Mouse (Mus musculus) kidney, postnatal 10 days (tissue): ENCODE measurements around the gene Eepd1.
A peak's percentile ranks its signal among the peaks of the same experiment; 100 is the strongest.

Experiments used
- DNase-seq: peaks from one replicate; pipeline ENCODE4 v3.0.0; 2021; ENCODE audit warnings: mixed read lengths

The Eepd1 gene

DNA sequence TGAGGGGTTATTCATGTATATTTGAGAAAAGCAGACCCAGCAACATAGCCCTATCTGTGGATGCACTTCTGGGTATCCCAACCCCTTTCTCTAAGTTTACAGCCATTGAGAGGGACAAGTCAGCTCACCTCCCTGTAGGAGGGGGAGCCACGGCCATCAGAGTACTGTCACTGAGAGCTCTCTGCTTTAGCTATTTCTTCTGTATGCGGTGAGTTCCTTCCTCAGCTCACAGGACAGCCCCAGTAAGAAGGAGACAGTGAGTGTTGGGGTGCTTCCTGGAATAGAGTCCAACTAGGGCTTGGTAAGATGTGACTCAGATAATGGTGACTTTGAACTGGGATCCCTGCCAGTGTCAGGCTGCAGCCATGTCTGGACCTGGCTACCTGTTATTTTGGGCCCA lies 102.3 kb downstream of the Eepd1 start:
- DNase-seq: no peak

DNA sequence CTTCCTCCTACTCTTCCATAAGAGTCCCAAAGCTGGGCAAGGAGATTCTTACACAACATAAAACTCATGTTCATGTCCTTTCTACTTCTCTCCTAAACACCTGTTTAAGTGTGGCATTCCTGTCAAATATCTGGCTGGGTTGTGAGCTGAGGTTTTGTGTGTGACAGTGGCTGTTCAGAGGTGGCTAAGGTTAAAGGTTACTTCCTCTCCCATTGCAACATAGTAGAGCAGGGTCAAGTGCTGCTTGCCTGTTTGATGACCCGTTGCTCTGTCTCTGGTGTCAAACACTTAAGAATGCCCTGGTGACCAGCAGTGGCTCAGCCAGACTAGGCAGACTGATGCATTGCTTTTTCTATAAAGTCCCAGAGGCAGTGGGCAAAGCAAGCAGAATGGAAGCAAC lies 104.3 kb downstream of the Eepd1 start:
- DNase-seq: no peak

DNA sequence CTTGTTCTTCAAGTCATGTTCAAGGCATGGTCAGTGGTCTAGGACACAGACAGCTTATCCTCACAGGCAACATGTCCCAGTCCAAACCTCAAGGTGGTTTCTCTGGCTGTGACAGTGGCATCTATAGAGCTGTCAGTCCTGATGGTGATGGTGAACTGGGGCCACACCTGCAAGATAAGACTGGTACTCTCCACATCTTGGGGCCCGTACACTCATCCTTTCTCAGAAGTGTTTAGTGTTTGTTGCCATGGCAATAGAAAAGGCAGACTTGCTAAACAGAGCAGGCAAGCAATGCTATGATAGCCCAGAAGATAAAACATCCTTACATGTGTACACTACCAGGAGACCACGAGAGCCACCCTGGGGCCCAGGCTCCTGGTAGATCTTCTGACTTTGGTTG lies 107.2 kb downstream of the Eepd1 start:
- DNase-seq: no peak

DNA sequence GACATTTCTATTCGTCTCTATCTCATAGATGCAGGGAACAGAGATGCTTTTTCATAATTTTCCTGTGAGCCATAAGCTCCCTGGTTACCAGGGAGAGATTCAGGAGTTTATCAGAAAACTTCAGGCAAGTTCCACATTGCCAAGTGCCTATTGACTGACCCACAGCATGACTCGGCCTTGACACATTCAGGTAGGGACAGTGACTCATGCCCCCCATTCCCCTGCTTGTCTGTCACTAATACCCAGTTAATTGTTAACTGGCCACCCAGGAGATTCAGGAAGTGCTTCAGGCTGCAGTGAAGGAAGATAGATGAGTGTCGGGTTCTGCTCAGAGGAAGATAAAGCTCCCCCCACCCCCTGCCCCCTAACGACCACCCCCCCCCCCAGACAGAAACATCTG lies 109.4 kb downstream of the Eepd1 start:
- no peak for DNase-seq

DNA sequence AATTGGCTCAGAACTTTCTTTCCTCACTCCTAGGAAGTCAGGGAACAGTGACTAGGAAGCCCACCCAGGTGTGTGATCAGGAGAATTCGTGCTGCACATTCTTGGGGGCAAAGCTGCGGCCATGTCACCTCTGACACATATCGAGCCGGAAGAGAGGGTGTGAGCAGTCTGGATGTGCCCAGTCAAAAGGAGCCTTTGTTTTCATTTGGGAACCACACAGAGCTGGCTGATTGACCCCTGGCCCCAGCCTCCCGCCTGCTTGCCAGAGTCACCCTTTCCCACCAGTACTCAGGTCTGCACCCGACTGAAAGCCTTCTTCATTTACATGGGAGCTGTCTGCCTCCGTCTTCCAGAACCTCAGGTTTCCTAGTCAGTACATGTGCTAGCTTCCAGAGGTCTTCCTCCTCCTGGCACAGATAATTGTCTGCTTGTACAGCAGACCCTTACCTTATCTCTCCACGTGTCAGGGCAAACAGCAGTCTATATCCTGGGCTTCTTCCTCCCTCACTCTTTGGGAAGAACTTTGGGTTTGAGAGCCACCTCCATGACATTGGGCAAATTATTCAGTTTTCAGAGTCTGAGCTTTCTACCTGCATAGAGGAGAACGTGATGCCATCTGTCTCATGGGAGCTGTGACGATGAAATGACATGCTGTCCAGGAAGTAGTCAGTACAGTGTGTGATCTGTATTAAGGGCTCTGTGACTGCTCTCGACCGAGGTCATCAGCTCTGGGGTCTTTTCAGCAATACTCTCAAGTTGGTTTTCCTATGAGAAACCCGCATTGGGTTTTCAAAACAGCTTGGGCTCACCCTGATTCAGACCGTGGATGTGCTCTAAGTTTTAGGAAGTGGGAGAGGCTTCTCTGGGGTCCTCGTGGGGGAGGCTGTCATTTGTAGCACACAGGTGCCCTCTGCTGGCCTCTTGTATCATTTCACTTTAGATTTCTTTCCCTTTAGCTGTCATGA lies 110.3 kb downstream of the Eepd1 start:
- DNase-seq: peak; percentile 63

DNA sequence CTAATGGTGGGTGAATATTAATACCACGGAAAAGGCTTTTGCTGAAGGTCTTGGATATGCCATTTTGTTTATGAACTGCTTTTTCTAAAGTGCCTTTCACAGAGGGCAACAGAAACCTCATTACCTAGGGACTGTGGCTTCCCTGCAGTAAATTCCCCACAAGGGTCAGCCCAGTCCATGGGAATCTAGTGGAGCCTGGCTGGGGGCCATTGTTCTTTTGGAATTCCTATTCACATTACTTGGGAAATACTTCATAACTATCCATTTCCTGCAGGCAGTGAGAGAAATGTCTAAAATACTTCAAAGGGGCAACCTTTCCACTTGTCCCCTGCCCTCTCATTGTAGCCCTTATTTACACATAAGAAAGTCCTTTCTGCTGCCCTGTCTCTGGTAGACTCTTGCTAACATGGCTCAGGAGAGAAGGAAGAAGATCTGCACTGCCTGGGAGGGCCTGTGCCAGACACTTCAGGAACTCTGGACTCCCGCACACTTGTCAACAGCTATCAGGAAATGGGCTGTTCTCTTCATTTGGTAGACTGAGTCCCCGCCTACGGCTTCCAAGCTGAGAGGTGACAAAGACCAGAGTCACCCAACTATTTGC lies 111.1 kb downstream of the Eepd1 start:
- peak; percentile 76 for DNase-seq

DNA sequence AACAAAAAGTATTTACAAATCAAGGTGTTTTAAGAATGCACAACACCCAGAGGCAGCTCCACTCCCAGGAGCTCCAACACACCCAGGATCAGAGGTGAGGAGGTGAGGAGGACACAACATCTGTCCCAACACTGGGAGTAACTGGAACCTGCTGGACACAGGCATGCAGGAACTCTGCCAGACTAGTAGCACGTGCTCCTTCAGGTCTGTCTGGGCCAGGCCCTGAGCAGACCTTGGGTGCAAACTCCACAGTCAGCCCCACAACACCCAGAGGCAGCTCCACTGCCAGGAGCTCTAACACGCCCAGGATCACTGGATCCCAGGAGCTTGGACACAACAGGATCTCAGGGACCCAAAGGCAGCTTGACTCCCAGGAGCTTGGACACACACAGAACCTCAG lies 143.4 kb downstream of the Eepd1 start:
- no peak for DNase-seq

DNA sequence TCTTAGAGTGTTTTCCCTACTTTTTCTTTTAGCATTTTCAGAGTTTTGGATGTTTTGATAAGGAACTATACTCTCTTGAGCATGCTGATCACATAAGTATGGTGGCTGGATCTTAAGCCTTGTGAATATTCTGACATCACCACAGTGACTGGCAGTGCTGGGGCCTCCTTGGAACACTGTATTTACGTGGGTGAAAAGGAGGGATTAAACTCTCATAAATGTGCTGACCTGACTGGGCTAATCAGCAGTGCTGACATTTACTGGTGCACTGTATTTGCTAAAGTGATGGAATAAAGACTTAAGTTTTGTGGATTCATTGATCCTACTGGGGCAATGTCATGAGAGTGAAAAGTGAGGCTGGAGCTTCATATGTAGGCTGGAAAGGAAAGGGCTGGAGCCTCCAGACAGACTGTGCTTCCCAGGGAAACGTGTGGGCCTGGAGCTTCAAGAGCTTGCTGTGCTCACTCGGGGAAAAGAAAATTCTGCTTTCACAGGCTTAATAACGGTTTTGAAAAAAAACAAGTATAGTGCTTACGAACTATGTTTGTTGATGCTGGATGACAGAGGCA lies 148.3 kb downstream of the Eepd1 start:
- no peak for DNase-seq
